Mouse (Mus musculus) layer of hippocampus, adult 8-10 months (tissue): Measurements from ENCODE around the gene Adtrp. TPM values are rescaled to one million over a fixed set of nuclear protein-coding genes. Genes with fewer than 3 reads are reported as not detected.

ENCODE experiments used
- DNase-seq, 2 experiments: peaks; one replicate each; pipeline ENCODE4 v3.0.0; 2022; ENCODE audit warnings: low spot score in 2 of 2
- total RNA-seq, 4 experiments: library from RNA; stranded (reverse); gene quantifications; 2 replicates each; pipeline ENCODE4 v1.2.4; 2022

Adtrp gene
- total RNA-seq, 4 experiments from 2014 or later, result 0.82 to 0.87 TPM; not detected in 2

DNA sequence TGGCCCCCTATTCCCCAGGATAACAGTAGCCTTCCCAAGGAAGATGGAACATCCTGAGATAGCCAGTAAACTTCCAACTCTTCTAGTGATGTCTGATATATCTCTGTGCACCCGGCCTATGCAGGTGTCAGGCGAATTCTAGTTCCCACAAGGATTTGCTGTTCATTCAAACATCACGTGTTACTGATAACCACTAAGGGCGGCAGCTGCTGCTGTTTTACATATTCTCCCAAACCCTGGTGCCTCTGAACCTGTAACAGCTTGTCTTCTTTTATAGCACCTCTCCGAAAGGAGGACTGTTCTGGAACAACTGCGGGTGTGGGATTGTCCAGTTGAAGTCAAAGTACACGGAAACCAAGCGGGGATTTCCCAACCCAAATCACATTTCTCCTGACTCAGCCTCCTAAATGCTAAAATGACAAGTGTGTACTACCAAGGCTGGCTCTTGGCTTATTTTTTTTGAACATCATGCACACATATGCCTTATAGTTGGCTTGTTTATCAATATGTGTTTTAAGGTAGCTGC is 13.8 kb downstream of the Adtrp start:
- DNase-seq, result no peak

DNA sequence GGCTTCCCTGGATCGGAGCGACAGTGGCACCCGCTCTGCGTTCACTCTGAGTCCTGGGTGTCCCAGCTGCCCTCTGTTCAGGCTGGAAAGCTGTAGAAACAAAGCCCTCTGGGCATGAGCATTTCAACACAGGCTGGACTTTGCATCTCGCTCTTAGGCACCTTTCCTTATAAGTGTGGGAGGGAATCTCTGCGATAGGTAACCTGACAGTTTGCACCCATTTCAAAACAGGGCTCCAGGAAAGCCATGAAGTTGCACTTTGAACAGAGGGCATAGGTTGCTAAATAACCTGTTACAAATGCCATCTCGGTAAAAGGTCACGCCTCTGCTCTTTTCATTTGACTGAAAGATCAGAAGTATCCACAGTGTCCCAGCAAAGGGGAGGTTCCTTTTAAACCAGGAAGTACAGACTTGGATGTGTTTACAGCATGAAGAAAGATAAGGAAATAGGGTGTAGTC is 19.2 kb downstream of the Adtrp start:
- DNase-seq, result no peak

DNA sequence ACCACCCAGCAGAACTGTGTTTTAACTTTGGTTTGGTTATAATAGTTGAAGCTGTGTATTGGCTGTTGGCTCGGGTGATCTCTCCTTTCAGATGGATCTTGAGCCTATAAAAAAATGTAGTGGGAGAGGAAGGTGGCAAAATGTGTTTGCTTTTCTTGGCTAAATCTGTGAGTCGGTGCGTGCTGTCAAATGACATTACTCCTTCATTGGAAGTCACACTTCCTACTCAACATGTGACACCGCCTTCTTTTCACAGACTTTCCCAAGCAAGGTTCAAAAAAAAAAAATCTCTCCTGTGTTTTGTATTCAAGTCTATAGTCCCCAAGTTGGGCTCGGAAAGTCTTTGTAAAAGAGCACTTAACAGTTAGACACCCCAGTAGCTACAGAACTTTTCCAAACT is 19.9 kb downstream of the Adtrp start:
- DNase-seq, result no peak

DNA sequence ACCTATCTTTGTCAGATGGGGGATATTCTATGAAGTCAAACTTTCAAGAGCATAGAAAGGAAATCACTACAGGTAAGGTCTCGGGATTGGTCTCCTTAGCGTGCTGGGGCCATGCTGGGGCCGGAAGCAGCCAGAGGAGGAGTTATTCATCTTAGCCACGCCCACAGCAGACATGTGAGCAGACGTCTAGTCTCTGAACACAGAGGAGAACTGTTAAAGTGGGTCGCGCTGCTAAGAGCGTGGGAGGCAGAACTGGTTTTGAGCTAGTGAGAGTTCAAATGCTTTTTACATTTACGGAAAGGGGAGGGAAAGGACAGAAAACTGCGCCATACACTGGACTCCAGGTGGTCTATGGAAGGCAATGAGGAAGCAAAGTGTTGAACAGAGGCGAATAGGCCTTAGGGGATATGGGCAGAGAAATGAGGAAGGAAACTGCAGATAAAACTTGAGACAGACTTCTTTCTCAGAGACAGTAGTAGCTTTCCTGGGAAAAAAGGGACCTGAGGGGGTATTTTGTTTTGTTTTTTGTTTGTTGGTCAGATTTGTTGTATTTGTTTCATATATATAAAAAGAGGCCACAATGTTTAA is 22.0 kb downstream of the Adtrp start:
- no peak for DNase-seq

DNA sequence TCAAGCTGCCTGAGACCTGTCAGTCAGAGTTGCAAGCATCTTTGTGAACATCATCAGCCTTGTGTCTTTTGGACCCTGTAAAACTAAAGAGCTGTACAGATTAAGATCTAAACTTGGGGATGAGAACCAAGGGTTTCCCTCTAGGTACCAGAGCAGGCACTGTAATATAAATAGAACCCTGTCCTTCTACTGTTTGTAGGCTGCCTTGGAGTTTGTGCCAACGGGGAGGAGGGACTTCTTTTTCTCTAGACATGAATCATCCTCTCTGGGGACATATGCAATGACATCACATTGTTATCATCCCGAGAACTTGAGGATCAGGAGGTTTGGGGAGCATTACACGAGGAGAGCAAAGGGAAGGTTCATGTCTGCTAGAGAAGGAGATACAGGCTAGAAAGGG is 24.4 kb downstream of the Adtrp start:
- DNase-seq, result no peak

DNA sequence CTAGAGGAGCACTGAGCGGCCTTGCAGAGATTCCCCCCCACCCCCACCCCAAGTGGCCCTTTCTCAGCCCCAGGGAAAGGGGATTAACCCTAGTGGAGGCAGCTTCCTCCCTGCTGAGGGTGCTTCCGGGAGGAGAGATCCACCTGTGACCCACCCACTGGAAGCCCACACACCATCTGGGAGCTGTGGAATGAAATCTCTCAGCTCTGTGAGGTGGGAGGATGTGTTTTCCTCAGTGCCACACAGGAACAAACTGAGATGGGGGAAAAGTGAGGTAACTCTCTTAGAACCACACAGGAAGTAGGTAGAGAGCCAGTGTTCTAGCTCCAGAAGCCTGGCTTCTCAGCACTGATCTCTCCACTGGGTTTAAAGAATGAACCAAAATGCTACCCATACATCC is 24.9 kb downstream of the Adtrp start:
- DNase-seq, result peak; percentile 53 to 62

DNA sequence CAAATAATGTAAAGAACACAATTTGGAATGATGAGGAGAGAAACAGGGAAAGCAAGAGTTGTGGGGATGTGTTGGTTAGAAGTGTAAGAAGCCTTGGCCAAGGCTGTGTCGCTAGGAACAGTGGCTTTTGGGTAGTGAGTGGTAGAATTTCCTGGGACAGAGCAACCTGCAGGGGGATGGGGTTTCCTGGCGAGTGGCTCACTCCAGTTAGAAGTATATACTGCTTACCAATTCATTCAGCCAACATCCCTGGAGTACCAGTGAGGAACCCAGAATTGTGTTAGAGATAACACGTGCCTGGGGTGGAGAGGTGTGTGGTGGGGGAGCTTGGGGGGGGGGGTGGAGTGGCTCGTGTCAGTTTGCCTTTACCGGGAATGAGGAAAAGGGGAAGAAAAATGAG is 25.4 kb downstream of the Adtrp start:
- no peak for DNase-seq

DNA sequence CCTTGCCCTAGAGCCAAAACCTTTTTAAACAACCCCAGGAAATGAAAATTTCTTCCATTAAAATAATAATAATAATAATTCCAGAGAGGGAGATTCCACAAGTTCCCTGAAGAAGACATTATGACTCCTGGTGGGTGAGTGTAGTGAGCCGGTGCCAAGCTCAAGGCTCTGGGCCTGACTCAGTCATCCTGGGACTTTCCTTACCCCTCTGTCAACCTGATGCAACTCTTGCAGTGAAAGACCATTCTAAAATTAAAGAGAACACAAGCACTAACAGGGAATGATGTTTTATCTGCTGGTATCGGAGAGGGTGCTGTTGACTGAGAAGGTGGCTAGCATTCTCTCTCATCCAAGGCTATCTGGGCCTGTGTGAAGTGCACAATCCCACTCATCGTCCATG is 26.5 kb downstream of the Adtrp start:
- DNase-seq, result no peak

DNA sequence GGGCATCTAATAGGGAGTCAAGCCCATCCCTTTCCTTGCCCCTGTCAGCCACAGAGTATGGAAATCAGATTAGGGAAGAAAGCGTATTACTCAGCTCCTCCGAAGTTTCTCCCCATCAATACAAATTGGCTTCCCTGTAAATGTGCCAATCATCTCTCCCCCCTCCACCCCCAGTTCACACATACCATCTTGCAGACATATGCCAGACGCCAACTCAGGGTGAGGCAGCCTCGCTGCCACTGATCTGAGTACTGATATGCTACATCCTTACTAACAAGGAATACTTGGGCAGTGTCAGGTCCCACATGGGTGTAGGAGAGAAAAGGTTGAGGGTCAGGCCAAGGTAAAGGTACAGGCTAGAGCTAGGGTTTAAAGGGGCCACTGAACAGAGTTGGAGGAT is 27.6 kb downstream of the Adtrp start:
- peak; percentile 32 to 37 for DNase-seq

DNA sequence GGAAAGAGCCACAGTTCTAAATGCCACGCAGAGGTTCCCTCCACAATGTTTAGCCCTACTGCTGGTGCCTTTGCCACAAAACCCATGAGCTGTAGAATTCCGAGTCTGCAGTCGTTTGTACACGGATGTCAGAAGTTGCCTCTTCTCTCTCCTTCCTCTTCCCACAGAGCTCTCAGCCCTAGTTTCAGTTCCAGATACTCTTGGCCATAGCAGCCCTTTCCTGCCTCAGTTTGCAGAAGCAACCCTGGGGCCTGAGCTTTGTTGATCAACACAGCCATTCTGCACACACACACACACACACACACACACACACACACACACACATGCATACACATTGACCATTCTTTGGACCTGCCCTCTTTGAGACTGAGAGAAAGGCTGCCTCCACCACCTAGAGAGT is 28.0 kb downstream of the Adtrp start:
- no peak for DNase-seq

DNA sequence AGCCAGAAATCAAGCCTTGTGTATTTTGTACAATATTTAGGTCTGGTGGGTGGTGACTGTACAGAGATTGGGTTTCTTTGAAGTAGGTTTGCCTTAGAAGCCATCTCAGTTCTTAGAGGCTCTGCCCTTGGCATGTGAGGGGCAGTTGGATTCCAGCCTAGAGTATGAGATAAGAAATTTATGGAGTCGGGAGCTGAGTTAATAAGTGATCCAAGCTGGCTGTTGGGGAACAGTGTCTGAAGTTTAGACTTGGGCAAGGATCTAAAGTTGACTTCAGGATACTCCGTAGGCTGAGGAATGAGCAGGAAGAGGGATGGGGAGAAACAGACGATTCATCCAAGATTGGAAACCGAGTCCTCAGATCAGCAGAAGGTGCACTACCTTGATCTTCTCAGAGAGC is 29.9 kb downstream of the Adtrp start:
- no peak for DNase-seq

DNA sequence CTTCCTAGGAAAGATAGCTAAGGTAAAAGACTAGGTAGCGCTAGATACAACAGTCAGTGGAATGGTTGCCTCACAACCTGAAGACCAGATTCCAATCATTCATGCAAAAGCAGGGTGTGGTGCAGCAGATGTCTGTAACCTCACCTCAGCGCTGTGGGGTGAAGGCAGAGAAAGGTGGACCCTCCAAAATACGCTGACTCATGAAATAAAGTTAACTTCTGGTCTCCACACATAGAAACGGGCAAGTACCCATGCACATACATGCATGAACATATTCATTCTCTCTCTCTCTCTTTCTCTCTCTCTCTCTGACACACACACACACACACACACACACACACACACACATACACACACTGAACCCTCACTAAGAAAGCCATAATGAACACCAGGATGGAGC is 30.8 kb downstream of the Adtrp start:
- no peak for DNase-seq

DNA sequence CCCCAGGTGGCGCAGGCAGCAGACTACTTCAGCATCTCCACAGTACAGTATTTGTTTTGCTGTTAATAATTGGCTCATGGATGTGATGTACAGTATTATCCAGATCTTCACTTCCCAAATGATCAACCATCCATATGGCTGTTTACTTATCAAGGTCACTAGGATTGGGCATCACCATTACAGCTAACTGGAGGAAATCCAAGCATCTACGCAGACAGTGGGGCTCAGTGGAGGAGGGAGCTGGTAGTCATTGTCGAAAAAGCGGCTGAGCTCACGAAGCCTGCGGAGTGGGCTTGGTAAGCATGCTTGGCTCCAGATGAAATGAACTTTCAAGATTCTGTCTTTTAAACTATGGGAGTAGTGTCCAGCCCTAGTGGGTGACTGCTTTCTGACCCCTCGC is 36.7 kb downstream of the Adtrp start:
- DNase-seq, result no peak

DNA sequence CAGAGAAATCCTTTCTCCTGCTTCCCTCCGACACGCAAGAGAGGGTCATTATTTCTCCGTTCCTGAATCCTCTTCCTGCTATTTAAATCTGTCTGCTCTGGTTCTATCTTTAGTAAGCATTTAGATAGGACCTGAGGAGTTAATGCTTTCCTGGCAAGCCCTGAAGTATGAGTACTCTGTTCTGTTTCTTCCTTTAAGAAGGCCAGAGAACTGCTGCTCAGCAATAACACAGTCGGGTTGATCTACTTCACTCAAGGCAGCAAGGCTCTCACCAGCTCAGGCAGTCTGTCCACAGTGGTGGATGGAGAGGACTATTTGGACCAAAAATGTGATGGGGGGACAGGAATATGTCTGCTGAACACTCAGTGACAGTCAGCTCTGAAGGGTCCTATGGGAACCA is 39.7 kb downstream of the Adtrp start:
- DNase-seq, result no peak

DNA sequence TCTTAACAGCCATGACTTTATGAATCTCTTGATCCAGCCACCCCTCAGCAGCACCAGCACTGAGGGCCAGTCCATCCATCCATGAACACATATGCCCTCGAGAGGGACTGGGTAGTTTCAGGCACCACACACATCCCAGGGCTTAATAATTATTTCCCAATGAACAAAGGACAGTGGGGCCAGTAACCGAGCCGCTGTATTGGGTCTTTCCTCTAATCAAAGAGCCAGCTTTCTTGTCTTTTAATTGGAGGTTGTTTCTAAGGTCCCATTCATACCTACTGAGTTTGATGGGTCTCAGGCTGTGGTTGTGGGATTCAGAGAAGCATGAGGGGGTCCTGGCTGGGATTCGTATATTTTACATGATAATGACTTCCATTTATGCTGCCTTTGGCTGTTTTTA is 40.2 kb downstream of the Adtrp start:
- DNase-seq, result no peak

DNA sequence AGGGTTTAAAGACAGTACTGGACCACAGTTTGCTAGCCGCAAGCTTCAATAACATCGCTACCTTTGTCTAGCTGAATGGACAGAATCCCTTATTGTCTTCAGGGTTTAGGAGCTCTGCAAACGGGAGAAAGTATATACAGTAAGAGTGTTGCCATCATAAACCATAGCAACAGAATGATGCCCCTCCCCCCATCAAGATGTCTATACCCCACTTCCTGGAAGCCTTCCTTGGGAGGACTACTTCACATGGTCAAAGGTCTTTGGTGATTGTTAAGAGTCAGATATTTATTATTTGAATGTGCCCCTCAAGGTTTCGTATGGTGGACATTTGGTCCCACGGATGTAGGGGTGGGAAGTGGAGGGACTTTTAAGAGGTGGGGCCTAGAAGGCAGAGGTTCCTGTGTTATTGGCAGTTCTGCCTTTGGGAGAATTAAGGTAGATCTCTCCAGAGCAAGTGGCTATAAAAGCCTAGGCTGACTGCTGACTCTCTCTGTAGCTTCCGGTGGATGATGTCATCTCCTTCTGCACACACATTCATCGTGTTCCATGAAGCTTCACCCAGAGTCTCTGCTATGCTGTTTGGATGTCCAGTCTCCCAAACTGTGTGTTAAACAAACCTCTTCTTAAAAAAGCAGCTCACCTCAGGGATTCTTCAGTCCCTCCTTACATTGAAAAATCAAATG is 42.2 kb downstream of the Adtrp start:
- no peak for DNase-seq

DNA sequence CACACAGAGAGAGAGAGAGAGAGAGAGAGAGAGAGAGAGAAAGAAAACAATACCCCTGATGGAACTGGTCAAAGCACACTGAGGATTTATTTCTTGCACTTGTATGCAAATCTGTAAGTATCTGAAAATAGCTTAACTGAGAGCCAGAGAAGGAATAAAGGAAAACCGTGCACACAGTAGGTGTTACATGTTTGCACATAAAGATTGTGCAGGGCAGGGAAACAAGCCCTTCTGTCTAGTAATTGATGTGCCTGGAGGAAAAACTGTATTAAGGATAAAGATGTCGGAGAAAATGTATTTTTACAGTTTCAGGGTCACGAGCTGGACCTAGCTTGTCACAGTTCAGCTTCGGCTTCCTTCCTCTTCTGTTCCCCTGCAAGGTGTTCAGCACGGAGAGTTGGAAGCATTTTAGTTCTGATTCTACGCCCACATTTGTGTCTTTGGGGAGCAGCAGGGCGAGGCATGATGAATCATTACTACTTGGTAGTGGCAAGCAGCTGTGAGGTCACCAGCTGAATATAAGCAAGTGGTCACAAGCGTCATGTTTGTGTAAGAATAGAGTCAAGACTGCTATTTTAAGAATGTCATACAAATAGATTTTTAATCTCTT is 43.7 kb downstream of the Adtrp start:
- DNase-seq, result no peak

DNA sequence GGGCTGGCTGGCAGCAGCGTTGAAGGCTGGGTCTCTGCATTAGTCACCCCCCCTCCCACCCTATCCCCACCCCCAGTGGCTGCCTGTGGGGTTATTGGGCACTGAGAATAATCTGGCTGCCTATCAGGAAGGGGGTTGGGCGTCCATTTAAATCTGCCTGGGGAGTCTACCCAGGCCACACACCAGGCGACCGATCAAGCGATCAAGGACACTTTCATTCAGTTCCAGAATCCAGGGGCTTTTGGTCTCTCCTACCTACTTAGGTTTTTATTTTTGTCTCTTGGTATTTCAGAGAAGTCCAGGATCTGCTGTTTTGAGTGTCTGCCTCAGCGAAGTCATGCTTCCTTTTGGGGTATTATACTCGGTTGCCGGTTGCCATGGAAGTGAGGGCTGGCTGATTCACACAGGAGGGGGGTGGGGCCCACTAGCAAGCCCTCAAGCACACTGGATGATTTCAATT is 46.3 kb downstream of the Adtrp start:
- DNase-seq, result peak; percentile 78 to 82

DNA sequence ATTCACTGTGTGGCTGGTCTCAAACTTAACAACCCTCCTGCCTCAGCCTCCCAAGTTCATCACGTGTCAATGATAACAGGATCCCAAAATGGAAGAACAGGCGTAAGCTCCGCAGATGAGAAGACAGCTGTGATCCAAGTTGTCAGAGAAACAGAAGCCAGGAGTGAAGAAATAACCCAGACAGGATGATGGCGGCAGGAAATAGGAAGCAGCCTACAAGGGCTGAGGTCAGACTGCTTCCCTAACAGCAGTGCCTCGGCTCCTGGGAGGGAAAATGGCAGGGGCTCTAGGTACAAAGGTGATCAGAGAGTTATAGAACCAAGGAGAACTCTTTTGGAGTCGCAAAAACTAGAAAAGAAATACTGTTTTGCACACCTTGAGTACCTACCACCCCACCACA is 54.6 kb downstream of the Adtrp start:
- DNase-seq, result no peak

DNA sequence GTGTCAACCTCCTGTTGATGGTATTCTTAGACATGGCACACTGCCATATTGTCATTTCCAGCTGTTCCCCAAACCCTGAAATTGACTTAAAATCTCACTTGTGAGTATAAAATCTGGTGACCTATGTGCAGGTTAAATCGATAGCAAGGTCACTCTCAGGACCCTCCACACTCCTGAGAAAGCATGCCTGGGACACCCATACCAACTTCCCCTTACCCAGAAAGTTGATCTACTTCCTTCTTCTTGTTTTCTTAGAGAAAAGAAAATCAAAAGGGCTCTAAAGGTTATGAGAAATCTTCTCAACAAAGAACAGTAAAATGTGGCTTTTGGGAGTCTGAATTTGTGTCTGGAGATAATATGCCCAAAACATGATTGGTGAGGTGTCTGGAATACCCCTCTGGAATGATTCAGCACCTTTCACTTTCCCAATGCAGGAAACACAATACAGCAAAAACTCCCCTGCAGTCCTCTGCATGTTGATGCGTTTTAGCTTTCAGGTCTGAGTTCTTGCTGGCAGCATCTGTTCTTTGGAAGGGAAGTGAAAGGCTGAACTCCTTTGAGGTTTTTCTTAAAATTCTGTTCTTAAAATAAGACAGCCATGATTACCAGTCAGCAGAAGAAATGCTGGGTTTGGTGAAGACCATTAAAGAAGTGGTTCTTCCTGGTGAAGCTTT is 59.5 kb downstream of the Adtrp start:
- DNase-seq, result no peak

DNA sequence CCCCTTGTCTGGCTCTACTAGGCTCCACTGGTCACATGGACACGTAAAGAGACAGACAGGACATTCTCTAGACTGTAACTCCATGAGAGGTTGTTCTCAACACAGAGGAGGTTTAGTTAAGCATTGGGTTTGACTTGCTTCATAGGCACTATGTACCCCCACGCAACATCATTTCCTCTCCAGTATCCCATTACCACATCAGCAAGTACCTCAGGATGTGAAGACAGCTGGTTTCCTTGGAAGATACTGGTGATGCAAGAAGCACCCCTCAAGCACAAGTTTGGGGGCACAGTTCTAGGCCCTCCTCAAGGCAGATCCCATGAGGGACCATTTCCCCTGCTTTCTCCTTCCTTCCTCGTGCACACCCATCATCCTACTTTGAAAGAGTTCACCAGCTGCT is 60.8 kb downstream of the Adtrp start:
- no peak for DNase-seq
